Mouse (Mus musculus) C2C12 (cell line): ENCODE data around the gene Cops4. TPM values are rescaled to one million over a fixed set of nuclear protein-coding genes. Genes with fewer than 3 reads are reported as not detected.

Experiments
- H3K27me3 ChIP-seq: one replicate; pipeline ENCODE4 v1.6.1; 2011; ENCODE audit not compliant: control insufficient read depth, insufficient read depth, insufficient read length
- H3K36me3 ChIP-seq: one replicate; pipeline ENCODE4 v1.6.1; 2011; ENCODE audit not compliant: control insufficient read depth, insufficient read depth
- H3K4me3 ChIP-seq: one replicate; pipeline ENCODE4 v1.5.1; 2011; ENCODE audit warnings: mild to moderate bottlenecking, control low read depth; ENCODE audit not compliant: poor library complexity, insufficient read depth, severe bottlenecking
- H3K79me2 ChIP-seq: one replicate; pipeline ENCODE4 v1.6.1; 2011; ENCODE audit not compliant: control insufficient read depth, insufficient read depth
- H3K79me3 ChIP-seq: one replicate; pipeline ENCODE4 v1.6.1; 2011; ENCODE audit warnings: low read depth, control low read depth
- H3ac ChIP-seq: one replicate; pipeline ENCODE3; 2011; ENCODE audit warnings: low read depth; ENCODE audit not compliant: control insufficient read depth, insufficient read length
- CEBPB ChIP-seq: IDR thresholded peaks from one replicate; pipeline ENCODE4 v1.6.1; 2011; ENCODE audit warnings: low read depth, mild to moderate bottlenecking, control low read depth, moderate library complexity
- CTCF ChIP-seq: IDR thresholded peaks from one replicate; pipeline ENCODE4 v1.5.1; 2011; ENCODE audit not compliant: control insufficient read depth, insufficient read depth, insufficient read length
- FOSL1 ChIP-seq: IDR thresholded peaks from one replicate; pipeline ENCODE4 v1.8.0; 2011; ENCODE audit warnings: mild to moderate bottlenecking, low read length; ENCODE audit not compliant: poor library complexity, insufficient read depth, severe bottlenecking
- MAX ChIP-seq: IDR thresholded peaks from one replicate; pipeline ENCODE4 v1.6.1; 2011; ENCODE audit warnings: mild to moderate bottlenecking, control low read depth
- MYOD1 ChIP-seq: IDR thresholded peaks from one replicate; pipeline ENCODE4 v1.6.1; 2011; ENCODE audit warnings: low read depth; ENCODE audit not compliant: control insufficient read depth, insufficient read length
- MYOG ChIP-seq: IDR thresholded peaks from one replicate; pipeline ENCODE4 v1.6.1; 2011; ENCODE audit not compliant: control insufficient read depth, insufficient read length; ENCODE audit errors: extremely low read depth
- USF1 ChIP-seq: IDR thresholded peaks from one replicate; pipeline ENCODE4 v1.6.1; 2011; ENCODE audit warnings: low read depth, mild to moderate bottlenecking, control low read depth, moderate library complexity
- polyA plus RNA-seq: library from polyadenylated mRNA; unstranded; fragments of >200 nt; fragmentation: generic; extraction: Trizol; gene quantifications from one replicate; pipeline ENCODE4 v1.2.1, GENCODE M21; 2012; ENCODE audit warnings: missing spikeins

Gene Cops4
- polyA plus RNA-seq, 1 experiment, result 85.6 TPM

DNA sequence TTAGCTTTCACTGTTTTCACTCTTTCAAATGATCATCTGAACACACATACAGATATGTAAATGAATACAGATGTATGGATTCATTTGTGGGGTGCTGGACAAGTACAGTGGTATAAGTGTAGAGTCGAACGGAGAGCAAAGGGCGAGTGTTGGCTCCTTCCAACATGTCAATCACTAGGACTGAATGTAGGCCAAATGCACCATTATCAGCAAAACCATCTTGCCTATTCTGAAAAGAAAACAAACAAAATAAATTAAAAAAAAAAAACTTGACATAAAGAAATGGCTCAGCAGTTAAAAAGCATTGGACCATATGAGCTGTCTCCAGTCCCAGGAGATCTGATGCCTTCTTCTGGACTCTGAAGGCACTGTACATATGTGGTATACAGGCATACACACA, 29.9 kb upstream of the Cops4 start:
- Histone ChIP-seq H3K79me3 (peaks cover 59% of the 10 kb centered on the region), H3ac (no peak overlapping the region), H3K4me3 (no peak overlapping the region), H3K79me2 (peaks cover 85% of the 10 kb centered on the region), H3K36me3 (peaks cover 6% of the 10 kb centered on the region), H3K27me3 (no peaks in the 10 kb centered on the region)
- TF ChIP-seq CEBPB, result no peak
- TF ChIP-seq MAX, result no peak
- TF ChIP-seq MYOG, result no peak
- TF ChIP-seq FOSL1, result no peak
- no peak for TF ChIP-seq CTCF
- TF ChIP-seq USF1, result no peak
- TF ChIP-seq MYOD1, result no peak

DNA sequence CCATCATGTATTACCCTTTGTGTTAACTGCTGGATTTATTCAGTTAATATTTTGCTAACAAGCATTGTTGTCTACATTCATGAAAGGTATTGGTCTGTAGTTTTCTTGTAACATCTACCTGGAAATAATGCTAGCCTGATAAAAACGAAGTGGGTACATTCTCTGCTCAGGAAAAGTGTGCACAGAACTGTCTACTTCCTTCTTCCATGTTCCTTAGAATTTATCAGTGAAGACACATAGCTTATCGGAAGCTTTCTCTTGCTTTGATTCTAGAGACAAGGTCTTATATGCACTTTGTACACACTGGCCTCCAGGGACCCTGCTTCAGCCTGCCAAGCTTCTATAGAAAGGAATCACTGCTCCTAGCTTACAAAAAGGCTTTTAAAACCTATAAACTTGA, 28.8 kb upstream of the Cops4 start:
- Histone ChIP-seq H3K4me3 (no peak overlapping the region), H3K27me3 (no peaks in the 10 kb centered on the region), H3K79me3 (peaks cover 64% of the 10 kb centered on the region), H3ac (no peak overlapping the region), H3K79me2 (peaks cover 93% of the 10 kb centered on the region), H3K36me3 (peaks cover 6% of the 10 kb centered on the region)
- no peak for TF ChIP-seq MAX
- TF ChIP-seq USF1, result no peak
- no peak for TF ChIP-seq MYOD1
- TF ChIP-seq FOSL1, result no peak
- no peak for TF ChIP-seq MYOG
- TF ChIP-seq CTCF, result no peak

DNA sequence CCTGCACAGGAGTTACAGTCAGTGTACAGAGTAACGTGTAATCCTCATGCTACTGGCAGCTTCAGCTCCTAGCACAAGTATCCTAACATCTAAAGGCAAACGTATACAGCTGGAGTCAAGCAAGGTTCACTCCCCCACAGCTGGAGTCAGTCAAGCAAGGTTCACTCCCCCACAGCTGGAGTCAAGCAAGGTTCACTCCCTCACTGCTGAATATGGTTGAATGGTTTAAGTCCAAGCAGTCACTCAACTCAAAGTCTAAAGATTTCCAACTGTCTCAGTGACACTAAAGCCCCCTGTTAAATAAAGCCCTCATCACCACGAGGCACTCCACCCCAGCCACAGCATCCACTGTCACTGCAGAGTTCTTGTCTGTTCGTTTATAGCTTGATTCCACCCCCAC, 26.4 kb upstream of the Cops4 start:
- Histone ChIP-seq H3K4me3 (no peak overlapping the region), H3K36me3 (no peaks in the 10 kb centered on the region), H3K27me3 (no peaks in the 10 kb centered on the region), H3K79me3 (peaks cover 78% of the 10 kb centered on the region), H3ac (no peak overlapping the region), H3K79me2 (peaks cover 99% of the 10 kb centered on the region)
- TF ChIP-seq CEBPB (no peak), FOSL1 (no peak), MAX (no peak), MYOD1 (no peak), USF1 (no peak), MYOG (no peak), CTCF (no peak)

DNA sequence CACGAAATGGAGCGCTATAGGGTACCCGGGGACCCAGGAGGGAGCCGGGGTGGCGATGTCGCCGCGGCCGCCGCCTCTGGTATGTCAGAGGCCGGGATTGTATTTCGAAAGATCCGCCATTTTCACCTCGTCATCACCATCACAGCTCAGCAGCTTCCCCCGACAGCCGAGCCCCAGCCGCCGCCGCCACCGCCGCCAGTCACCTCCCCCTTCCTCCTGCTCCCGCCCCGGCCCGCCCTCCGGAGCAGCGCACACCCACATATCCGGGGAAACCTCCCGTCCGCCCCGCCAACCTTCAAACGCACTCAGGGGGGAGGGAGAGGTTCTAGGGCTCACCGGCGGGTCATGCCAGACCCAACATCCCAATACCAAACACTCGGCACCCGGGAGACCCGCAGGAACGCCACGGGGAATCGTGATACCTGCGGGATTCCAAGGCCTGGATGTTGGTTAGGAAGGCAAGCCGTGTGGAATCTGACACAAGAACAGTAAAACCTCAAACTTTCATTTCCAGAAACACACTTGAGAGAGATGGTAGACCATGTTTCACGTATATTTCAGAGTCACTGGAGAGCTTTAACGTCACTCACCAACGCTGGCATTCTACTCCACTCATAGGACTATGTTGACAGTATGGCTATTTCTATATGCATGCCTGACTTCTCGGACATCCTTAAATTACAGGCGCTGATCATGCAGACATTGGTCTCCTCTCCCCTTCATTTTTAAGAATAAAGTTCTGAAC, 19.5 kb upstream of the Cops4 start:
- H3K36me3 ChIP-seq, result no peaks in the 10 kb centered on the region

DNA sequence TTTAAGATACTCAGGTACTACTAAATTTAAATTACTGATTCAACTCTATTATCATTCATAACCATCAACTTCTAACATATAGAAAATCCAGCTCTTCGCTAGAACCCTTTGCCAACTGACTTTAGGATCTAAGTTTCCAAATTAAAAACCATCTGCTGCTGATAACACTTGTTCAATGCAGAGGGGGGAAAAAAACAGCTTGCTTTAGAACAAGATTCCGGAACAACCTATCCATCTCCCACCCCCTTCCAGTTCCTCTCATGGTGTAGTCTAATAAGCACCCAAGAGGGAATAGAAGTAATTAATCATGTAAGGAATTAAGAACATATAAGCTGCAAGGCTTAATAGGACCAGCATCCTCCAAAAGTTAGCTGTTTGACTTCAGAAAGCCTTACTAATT, 18.9 kb upstream of the Cops4 start:
- no peaks in the 10 kb centered on the region for H3K27me3 ChIP-seq
- peaks cover 52% of the 10 kb centered on the region for H3K79me3 ChIP-seq
- no peak overlapping the region for H3ac ChIP-seq
- H3K79me2 ChIP-seq, result peaks cover 58% of the 10 kb centered on the region
- TF ChIP-seq CTCF (no peak), MAX (no peak), MYOG (no peak), USF1 (no peak), CEBPB (no peak), FOSL1 (no peak), MYOD1 (no peak)
- peak overlapping the region; percentile 72 for H3K4me3 ChIP-seq
- H3K36me3 ChIP-seq, result no peaks in the 10 kb centered on the region

More for the DNA sequence above, 19.5 kb upstream of the Cops4 start:
- Histone ChIP-seq H3K4me3 (peak overlapping the region; percentile 72), H3K79me2 (peaks cover 64% of the 10 kb centered on the region), H3K27me3 (no peaks in the 10 kb centered on the region), H3K79me3 (peaks cover 56% of the 10 kb centered on the region), H3ac (peak overlapping the region; percentile 78)
- TF ChIP-seq MAX, result no peak
- no peak for TF ChIP-seq FOSL1
- no peak for TF ChIP-seq MYOG
- TF ChIP-seq MYOD1, result no peak
- TF ChIP-seq CEBPB, result no peak
- no peak for TF ChIP-seq USF1
- no peak for TF ChIP-seq CTCF

DNA sequence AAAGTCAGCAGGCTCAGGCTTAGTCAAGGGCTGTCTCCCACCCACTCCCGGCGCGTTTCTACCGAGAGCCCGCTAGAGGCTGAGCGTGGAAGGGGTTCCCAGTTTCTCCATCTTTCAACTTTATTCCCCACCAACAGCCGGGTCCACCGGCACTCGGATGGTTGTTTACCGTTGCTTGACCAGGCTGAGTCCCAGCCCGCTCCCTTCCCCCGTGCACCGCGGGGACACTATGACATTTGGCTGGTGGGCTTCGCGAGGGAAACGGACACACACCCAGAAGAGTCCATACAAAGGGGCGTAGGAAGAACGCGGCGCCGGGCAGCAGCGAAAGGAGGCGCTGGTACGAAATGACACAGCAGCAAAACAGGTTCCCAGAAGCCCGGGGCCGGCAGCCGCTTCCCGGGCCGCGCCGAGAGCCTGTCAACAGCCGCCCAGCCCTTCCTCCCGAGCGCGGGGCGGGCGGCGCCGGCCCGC, 18.2 kb upstream of the Cops4 start:
- Histone ChIP-seq H3K79me3 (peaks cover 46% of the 10 kb centered on the region), H3K36me3 (no peaks in the 10 kb centered on the region), H3K4me3 (peak overlapping the region; percentile 72), H3ac (peak overlapping the region; percentile 65), H3K27me3 (no peaks in the 10 kb centered on the region), H3K79me2 (peaks cover 52% of the 10 kb centered on the region)
- TF ChIP-seq USF1 (no peak), MYOD1 (no peak), MYOG (no peak), CTCF (no peak), CEBPB (no peak), MAX (no peak), FOSL1 (no peak)
